Mouse (Mus musculus) ovary, postnatal 36 days (tissue): Measurements from ENCODE around the gene Psmg3.
A peak's percentile ranks its signal among the peaks of the same experiment; 100 is the strongest.

Source experiments
- DNase-seq: peaks from one replicate; pipeline ENCODE4 v3.0.0; 2022; ENCODE audit warnings: low spot score, mixed read lengths

Psmg3 gene

GRCm38 (mm10) chr5:139826357-139827055 lies at the start of gene Psmg3, which contains the start of gene Gm26938:
Gene Psmg3 (minus strand): TSS chr5:139826885.
Gene Gm26938 (minus strand): TSS chr5:139826407.
- DNase-seq, result peak; percentile 89

DNA sequence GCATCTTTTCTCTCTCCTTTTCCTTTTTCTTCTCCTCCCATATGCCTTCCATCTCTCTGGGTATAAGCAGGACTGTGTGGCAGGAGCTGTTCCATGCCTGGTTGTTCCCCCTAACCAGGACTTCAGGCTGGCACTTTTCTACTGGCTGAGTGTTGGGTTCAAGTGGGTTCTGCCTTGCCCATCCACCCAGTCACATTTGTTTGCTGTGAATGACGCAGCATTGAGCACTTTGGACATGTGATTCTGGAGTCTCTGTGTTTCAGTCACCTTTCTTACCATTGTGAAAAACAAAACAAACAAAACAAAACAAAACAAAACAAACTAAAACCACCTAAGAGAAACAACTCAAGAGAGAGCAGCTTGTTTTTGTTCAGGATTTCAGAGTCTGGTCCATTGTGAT lies 44.8 kb upstream of the Psmg3 start:
- no peak for DNase-seq

- DNase-seq, result no peak
These were observed 44.2 kb upstream of the Psmg3 start for GRCm38 (mm10) chr5:139870886-139871285.

- DNase-seq, result peak; percentile 52
These were observed 36.1 kb upstream of the Psmg3 start for GRCm38 (mm10) chr5:139862759-139863158.

GRCm38 (mm10) chr5:139860328-139861104 lies 33.8 kb upstream of the Psmg3 start:
- no peak for DNase-seq

DNA sequence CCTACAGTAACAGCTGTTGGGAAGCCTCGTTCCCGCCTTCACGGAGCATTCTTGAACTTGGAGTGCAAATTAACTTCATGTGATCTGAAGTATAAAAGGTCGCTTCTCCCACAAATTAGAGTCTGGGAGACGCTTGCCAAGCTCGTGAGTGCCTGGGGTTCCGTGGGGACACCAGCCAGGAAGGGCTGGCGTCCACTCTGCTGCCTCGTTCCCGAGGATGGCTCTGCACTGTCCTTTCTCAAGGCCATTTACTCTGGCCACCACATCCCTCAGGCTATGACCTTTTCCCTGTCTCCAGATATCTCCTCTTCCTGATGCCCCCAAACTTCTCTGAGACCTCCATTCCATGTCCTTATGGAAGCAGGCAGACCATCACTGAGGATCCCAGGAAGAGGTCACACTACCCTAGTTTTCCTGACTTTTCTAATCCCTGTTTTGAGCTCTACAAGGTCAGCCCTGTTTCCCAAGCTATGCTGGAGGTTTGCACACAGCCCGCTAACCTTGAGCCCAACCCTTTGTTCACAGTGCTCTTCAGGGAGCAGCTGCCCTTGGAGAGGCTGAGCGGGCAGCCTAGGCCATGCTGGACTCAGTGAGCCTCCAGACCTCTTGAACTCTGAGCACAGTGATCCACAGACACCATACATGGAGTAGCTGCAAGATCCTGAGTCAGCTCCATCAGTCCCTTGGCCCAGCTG lies 23.1 kb upstream of the Psmg3 start:
- DNase-seq, result peak; percentile 51

DNA sequence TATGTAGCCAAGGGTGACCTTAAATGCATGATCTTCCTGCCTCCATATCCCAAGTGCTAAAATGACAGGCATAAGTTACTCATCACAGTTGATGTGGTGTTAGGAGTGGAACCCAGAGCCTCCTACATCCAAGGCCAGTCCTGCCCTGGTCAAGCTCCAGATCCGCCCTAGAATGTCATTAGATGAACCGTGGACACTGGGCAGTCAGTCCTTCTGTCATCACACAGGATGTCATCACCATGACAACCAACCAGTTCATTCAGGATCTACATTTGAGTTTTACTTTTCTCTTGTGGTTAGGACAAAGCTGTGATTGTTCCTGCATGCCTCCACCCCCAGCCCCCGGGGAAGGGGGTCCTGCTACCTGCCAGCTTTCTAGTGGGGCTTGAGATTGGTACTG lies 12.5 kb upstream of the Psmg3 start:
- no peak for DNase-seq

DNA sequence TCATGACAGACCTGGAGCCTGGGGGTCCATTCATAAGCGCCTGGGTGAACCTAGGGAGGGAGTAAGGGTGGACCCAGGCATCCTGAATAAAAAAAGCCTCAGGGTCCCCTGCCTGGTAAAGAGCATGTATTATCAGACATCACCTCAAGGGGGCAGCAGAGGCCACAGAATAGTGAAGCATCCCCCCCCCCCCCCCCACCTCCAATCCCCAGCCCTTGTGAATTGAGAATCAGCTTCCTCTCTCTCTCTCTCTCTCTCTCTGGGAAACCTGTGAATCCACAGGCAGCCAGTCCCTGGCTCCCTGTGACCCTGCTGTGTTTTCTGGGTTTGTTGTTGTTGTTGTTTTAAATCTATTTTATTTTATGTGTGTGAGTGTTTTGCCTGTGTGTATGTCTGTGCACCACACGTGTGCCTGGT lies 11.8 kb upstream of the Psmg3 start:
- peak; percentile 35 for DNase-seq

DNA sequence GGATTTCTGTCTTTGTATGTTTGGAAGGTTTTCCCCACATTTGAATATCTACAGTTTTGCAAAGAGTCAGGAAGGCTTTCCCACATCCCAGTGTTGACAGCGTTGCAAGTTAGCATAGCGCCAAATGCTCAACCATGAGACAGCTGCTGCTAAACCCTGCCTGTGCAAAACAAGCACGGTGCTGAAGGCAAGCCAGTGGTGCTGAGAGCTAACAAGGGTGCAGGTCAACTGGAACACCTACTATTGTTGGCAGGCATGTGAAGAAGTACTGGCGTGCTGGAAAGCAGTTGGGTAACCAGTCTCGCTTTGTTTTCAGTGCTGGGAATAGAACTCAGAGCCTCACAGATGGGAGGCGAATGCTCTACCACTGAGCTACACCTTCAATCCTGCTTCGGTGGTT lies 9.0 kb upstream of the Psmg3 start:
- no peak for DNase-seq

GRCm38 (mm10) chr5:139832125-139832524 lies 5.4 kb upstream of the Psmg3 start:
- DNase-seq, result no peak

DNA sequence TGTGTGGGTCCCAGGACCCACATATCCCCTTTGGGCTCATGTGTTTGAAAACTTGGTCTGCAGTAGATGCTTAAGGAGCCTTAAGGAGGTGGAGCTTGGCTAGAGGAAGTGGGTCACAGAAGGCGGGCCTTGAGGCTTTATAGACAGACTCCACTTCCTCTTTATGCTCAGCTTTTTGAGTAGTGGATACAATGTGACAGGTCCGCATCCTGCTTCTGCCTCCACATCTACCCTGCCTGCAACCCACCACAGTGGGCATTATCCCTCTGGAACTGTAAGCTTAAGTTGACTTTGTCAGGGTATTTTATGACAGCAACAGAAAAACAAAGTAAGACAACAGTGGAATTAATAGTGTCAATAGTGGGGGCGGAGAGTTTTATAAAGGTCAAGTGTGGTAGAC lies 4.0 kb upstream of the Psmg3 start:
- no peak for DNase-seq

DNA sequence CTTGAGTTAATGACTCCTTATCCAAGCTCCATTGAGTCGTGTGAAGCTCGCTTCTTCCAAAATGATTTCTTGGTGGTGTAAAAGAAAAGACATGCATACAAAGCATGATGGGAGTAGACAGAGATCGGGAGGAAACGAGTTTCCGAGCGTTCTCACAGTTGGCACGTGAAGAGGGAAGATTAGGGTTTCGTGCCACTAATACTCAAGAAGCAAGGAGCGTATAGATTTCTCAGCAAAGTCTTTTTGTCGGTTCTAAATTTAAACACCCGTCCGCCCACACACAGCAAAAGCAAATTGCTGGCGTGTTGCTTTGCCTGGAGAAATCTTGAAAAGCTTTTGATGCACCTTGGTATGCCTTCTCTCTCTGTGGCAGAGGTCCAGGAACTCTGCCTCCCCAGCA lies 2.7 kb upstream of the Psmg3 start:
- DNase-seq, result no peak

- no peak for DNase-seq
These were observed 908 bp upstream of the Psmg3 start for GRCm38 (mm10) chr5:139827593-139827992.

GRCm38 (mm10) chr5:139825947-139826346 lies 738 bp downstream of the Psmg3 start:
- no peak for DNase-seq

DNA sequence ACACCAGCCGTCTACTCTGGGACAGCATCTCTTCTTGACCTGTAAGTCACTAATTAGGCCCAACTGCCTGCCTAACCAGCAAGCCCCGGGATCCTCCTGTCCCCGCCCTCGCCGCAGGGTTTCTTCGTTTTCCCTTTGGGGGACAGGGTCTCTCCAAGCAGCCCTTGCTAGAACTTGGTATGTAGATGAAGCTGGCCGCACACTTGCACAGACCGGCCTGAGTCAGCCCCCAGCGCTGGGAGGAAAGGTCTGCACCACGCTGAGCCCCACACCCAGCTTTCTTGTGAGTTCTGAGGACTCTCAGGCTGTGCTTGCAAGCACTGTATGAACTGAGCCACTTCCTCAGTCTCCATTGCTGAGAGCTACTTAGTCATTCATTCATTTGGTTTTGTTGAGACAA lies 2.2 kb downstream of the Psmg3 start:
- DNase-seq, result no peak

GRCm38 (mm10) chr5:139821466-139822459 lies 4.9 kb downstream of the Psmg3 start:
- DNase-seq, result no peak

GRCm38 (mm10) chr5:139819538-139820181 lies 7.0 kb downstream of the Psmg3 start, which contains the start of gene Tmem184a:
Gene Tmem184a (minus strand): TSS chr5:139819917.
- DNase-seq, result no peak

- peak; percentile 54 for DNase-seq
These were observed 7.9 kb downstream of the Psmg3 start for GRCm38 (mm10) chr5:139818801-139819200.

DNA sequence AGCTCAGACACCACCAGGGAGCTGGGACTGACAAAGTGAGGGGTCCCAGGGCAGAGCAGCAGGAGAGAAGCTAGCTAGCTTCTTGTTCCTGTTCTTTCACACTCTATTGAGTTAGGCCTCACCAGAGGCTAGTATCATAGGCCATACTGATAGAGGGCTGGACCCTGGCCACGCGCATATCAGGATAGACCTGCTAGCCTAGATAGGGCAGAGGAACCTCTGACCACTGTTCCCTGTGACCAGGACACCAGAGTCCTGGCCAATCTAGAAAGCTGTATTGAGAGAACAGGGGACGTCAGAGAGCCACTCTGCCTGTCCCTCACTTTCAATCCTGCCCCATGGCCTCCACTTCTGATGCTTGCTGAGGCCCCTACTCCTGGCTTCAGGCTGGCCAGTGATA lies 8.6 kb downstream of the Psmg3 start:
- DNase-seq, result no peak

DNA sequence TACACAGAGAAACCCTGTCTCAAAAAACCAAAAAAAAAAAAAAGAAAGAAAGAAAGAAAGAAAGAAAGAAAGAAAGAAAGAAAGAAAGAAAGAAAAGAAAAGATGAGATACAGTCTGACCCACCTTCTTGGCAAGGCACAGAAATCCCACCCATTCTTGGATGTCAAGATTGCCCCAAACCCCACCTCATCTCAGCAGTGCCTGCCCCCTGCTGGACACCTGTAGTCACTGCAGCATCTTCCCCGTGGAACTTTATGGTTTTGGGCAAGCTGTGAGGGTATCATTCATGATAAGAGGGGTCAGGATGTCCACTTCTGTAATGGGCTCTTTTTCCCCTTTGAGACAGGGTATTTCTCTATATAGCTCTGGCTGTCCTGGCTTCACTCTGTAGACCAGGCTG lies 9.4 kb downstream of the Psmg3 start:
- DNase-seq, result no peak

DNA sequence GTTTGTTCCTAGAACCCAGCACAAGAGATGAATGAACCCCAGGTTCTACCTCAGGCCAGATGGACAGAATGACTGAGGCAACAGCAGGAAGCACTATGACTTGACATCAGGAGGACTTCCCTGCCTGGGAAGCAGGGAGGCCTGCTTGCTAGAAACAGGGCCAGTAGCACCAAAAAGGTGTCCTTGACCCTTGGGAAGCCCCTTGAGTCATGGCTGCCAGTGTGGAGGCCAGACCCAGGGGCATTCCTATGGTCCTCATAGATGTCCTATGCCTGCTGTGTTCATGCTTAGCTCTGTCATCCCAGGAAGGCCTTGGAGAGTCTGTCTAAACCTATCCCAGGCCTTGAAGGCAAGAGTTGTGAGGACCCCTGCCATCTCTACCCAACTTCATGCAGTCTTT lies 10.2 kb downstream of the Psmg3 start:
- no peak for DNase-seq
